Mouse (Mus musculus) CH12.LX (cell line): ENCODE measurements around the gene Ptprd. TPM values are rescaled to one million over a fixed set of nuclear protein-coding genes. Genes with fewer than 3 reads are reported as not detected.

Experiments used
- DNase-seq: peaks from one replicate; pipeline ENCODE4 v3.0.0-alpha.2; 2013; ENCODE audit errors: extremely low read depth
- H3K27ac ChIP-seq: 2 replicates; pipeline ENCODE4 v1.5.1; 2012; ENCODE audit warnings: low read depth, mild to moderate bottlenecking, control low read depth, moderate library complexity; ENCODE audit not compliant: insufficient read depth
- H3K27me3 ChIP-seq: replicated peaks from 2 replicates; pipeline ENCODE3; 2012; ENCODE audit warnings: inconsistent platforms
- H3K36me3 ChIP-seq, 2 experiments: replicated peaks in 1 of 2; 2 replicates each; pipeline versions ENCODE3 to v1.6.1; 2012; ENCODE audit warnings: inconsistent platforms in 1 of 2, low read length in 1 of 2, mild to moderate bottlenecking in 1 of 2, mixed read lengths in 1 of 2, moderate library complexity in 1 of 2; ENCODE audit not compliant: control insufficient read depth in 1 of 2, insufficient read depth in 1 of 2
- H3K4me1 ChIP-seq, 2 experiments: 2 replicates each; pipeline ENCODE4 v1.6.1; 2012; ENCODE audit warnings: inconsistent platforms in 1 of 2, moderate library complexity in 1 of 2; ENCODE audit not compliant: insufficient read depth in 2 of 2, control insufficient read depth in 1 of 2
- H3K4me2 ChIP-seq: 2 replicates; pipeline ENCODE4 v1.6.1; 2012; ENCODE audit warnings: low read depth, mild to moderate bottlenecking, control low read depth; ENCODE audit not compliant: poor library complexity, insufficient read depth, severe bottlenecking
- H3K4me3 ChIP-seq, 3 experiments: fragments of 150-350 bp in 1 of 3; sonication (generic) in 1 of 3; replicated peaks in 1 of 3; 2 replicates each; pipeline versions ENCODE3 to v1.5.1; 2011 to 2012; ENCODE audit warnings: low read depth in 2 of 3, low read length in 2 of 3, mild to moderate bottlenecking in 2 of 3, moderate library complexity in 2 of 3, control low read depth in 1 of 3, improper control_type of control experiment in 1 of 3, inconsistent platforms in 1 of 3, mixed read lengths in 1 of 3; ENCODE audit not compliant: poor library complexity in 1 of 3
- H3K79me2 ChIP-seq: replicated peaks from 2 replicates; pipeline ENCODE4 v1.6.1; 2012; ENCODE audit warnings: mild to moderate bottlenecking, moderate library complexity; ENCODE audit not compliant: control insufficient read depth, poor library complexity, insufficient read depth, severe bottlenecking; ENCODE audit errors: extremely low read depth
- H3K9ac ChIP-seq: 2 replicates; pipeline ENCODE4 v1.6.1; 2012; ENCODE audit warnings: low read depth, mild to moderate bottlenecking, control low read depth, moderate library complexity; ENCODE audit not compliant: insufficient read depth
- H3K9me3 ChIP-seq: replicated peaks from 2 replicates; pipeline ENCODE3; 2012; ENCODE audit warnings: low read length, inconsistent platforms, mixed read lengths
- BHLHE40 ChIP-seq: IDR thresholded peaks from 2 replicates; pipeline ENCODE4 v1.6.1; 2011; ENCODE audit warnings: mild to moderate bottlenecking, low read depth, low read length, improper control_type of control experiment
- CHD2 ChIP-seq: IDR thresholded peaks from 2 replicates; pipeline ENCODE4 v1.6.1; 2011; ENCODE audit warnings: low read length, improper control_type of control experiment
- E2F4 ChIP-seq: IDR thresholded peaks from 2 replicates; pipeline ENCODE4 v1.6.1; 2011; ENCODE audit warnings: low read depth, low read length, improper control_type of control experiment; ENCODE audit not compliant: insufficient replicate concordance
- HCFC1 ChIP-seq: IDR thresholded peaks from 2 replicates; pipeline ENCODE4 v1.6.1; 2012; ENCODE audit warnings: low read depth, mild to moderate bottlenecking, inconsistent platforms, low read length, improper control_type of control experiment
- IRF4 ChIP-seq: IDR thresholded peaks from 2 replicates; pipeline ENCODE4 v1.6.1; 2014; ENCODE audit warnings: low read depth, mild to moderate bottlenecking, inconsistent platforms, low read length, improper control_type of control experiment
- MAFK ChIP-seq: IDR thresholded peaks from 2 replicates; pipeline ENCODE4 v1.6.1; 2011; ENCODE audit warnings: low read length, improper control_type of control experiment; ENCODE audit not compliant: insufficient replicate concordance
- MAX ChIP-seq: IDR thresholded peaks from 2 replicates; pipeline ENCODE4 v1.6.1; 2011; ENCODE audit warnings: low read length, improper control_type of control experiment
- MAZ ChIP-seq: IDR thresholded peaks from 2 replicates; pipeline ENCODE4 v1.6.1; 2012; ENCODE audit warnings: low read depth, mild to moderate bottlenecking, inconsistent platforms, low read length, improper control_type of control experiment, moderate library complexity
- MXI1 ChIP-seq: IDR thresholded peaks from 2 replicates; pipeline ENCODE4 v1.6.1; 2011; ENCODE audit warnings: mild to moderate bottlenecking, low read depth, low read length, improper control_type of control experiment
- MYC ChIP-seq: IDR thresholded peaks from 2 replicates; pipeline ENCODE4 v1.6.1; 2011; ENCODE audit warnings: low read depth, mild to moderate bottlenecking, improper control_type of control experiment, low read length
- NELFE ChIP-seq: IDR thresholded peaks from 2 replicates; pipeline ENCODE4 v1.6.1; 2011; ENCODE audit warnings: low read depth, low read length, improper control_type of control experiment
- PAX5 ChIP-seq: IDR thresholded peaks from 2 replicates; pipeline ENCODE4 v1.6.1; 2012; ENCODE audit warnings: low read length, inconsistent platforms, mixed read lengths
- POLR2A ChIP-seq: IDR thresholded peaks from 2 replicates; pipeline ENCODE4 v1.6.1; 2011; ENCODE audit warnings: low read depth, mild to moderate bottlenecking, improper control_type of control experiment, low read length
- POLR2AphosphoS2 ChIP-seq: IDR thresholded peaks from 2 replicates; pipeline ENCODE4 v1.6.1; 2011; ENCODE audit warnings: low read depth, low read length, improper control_type of control experiment
- TBP ChIP-seq: conservative IDR thresholded peaks from 2 replicates; pipeline ENCODE4 v1.6.1; 2011; ENCODE audit warnings: low read depth, low read length, improper control_type of control experiment
- UBTF ChIP-seq: IDR thresholded peaks from 2 replicates; pipeline ENCODE4 v1.6.1; 2012; ENCODE audit warnings: low read depth, mild to moderate bottlenecking, inconsistent platforms, low read length, improper control_type of control experiment, moderate library complexity
- USF1 ChIP-seq: IDR thresholded peaks from 2 replicates; pipeline ENCODE4 v1.6.1; 2014; ENCODE audit warnings: low read depth, mild to moderate bottlenecking, inconsistent platforms, low read length, improper control_type of control experiment
- ZC3H11A ChIP-seq: IDR thresholded peaks from 2 replicates; pipeline ENCODE4 v1.6.1; 2012; ENCODE audit warnings: low read depth, mild to moderate bottlenecking, inconsistent platforms, low read length, improper control_type of control experiment
- ZKSCAN1 ChIP-seq: IDR thresholded peaks from 2 replicates; pipeline ENCODE4 v1.6.1; 2012; ENCODE audit warnings: low read depth, inconsistent platforms, low read length, improper control_type of control experiment, borderline replicate concordance
- ZMIZ1 ChIP-seq: IDR thresholded peaks from 2 replicates; pipeline ENCODE4 v1.6.1; 2012; ENCODE audit warnings: low read depth, mild to moderate bottlenecking, inconsistent platforms, low read length, improper control_type of control experiment
- dilution Hi-C: fragments of 300-500 bp; cut with MboI; formaldehyde crosslinking; loops from 2 replicates; pipeline ENCODE4 v1.14.3; 2020; ENCODE audit warnings: low sequenced_read_pairs; ENCODE audit not compliant: extremely low pct_unique_long_range_greater_than_20kb, extremely low pct_ligation_motif_present
- in situ Hi-C: fragments of 300-500 bp; cut with MboI; formaldehyde crosslinking; loops from 3 replicates; pipeline ENCODE4 v1.14.3; 2019; ENCODE audit warnings: low sequenced_read_pairs, low pct_ligation_motif_present, low pct_unique_long_range_greater_than_20kb, mixed read lengths
- polyA plus RNA-seq: library from polyadenylated mRNA; unstranded; fragments of >175 nt; gene quantifications from 2 replicates; pipeline ENCODE4 v1.2.1, GENCODE M21; 2012; ENCODE audit warnings: low read depth; ENCODE audit not compliant: insufficient read length
- total RNA-seq, 2 experiments: library from RNA; depleted of rRNA; stranded (reverse); fragments of 300-350 nt in 1 of 2; fragments of >200 nt in 1 of 2; gene quantifications; 2 replicates each; pipeline ENCODE4 v1.2.3; 2012 to 2014

Gene Ptprd
- total and polyA plus RNA-seq, 3 experiments, result not detected

DNA sequence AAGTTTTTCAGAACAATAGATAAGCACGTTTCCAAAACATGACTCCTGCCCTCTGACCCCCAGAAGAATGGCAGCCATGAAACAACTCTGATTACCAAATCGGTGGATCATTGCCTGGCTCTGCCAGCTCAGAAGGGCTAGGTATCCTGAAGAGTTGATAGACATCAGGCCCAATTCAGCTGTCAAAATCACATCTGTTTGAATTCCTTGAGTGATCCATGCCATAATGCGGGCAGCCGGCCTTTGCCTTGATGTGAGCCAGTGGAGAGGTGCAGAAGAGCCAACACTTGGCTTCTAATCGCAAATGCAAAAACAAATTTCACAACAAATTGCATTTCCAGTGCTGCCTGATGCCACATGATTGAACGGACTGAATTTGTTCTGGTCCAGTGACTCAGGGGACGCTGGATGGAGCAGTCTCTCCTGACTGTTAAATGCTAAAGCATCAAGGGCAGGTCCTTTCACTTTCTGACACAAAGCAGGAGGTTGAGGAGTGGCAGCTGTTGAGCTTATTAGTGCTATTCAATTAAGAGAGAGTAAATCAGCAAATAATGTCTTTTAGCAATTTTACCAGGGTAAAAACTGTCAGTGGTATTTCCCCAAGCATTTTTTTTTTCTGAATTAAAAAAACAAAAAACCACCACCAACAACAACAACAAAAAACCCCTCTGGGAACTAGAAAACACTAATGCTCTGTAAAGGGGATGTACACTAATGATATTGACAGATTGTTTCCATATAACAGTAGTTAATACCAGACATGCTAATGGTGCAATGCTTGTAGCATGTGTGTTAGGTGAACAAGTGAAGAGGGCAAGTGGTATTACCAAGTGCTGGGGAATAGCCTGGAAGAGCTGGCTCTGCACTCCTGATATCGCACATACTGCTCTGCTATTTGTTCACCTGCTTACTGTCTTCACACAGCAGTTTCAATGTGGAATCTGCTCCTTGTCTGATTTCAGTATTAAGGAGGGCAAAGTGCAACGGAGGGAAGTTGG lies 1413.5 kb downstream of the Ptprd start:
- in situ Hi-C loops (no loop called here), dilution Hi-C loops (no loop called here)
- DNase-seq, result no peak
- H3K27ac ChIP-seq, result no peak overlapping the region
- no peak overlapping the region for H3K9ac ChIP-seq
- H3K27me3 ChIP-seq, result no peaks in the 10 kb centered on the region
- no peaks in the 10 kb centered on the region for H3K36me3 ChIP-seq
- TF ChIP-seq POLR2A (no peak), MXI1 (no peak), MAFK (no peak), NELFE (no peak), MAZ (no peak), POLR2AphosphoS2 (no peak), MAX (no peak), MYC (no peak)
- TF ChIP-seq, all 38 proteins: peak for 0
- Histone ChIP-seq H3K9me3 (peaks cover 28% of the 10 kb centered on the region), H3K4me1 (no peaks in the 10 kb centered on the region), H3K4me3 (no peak overlapping the region), H3K79me2 (no peaks in the 10 kb centered on the region), H3K4me2 (no peak overlapping the region)

GRCm38 (mm10) chr4:76785389-76785788 lies 1426.4 kb downstream of the Ptprd start:
- Histone ChIP-seq H3K4me1 (no peaks in the 10 kb centered on the region), H3K79me2 (no peaks in the 10 kb centered on the region), H3K27ac (no peak overlapping the region), H3K4me3 (no peak overlapping the region), H3K36me3 (no peaks in the 10 kb centered on the region), H3K9ac (no peak overlapping the region), H3K4me2 (no peak overlapping the region), H3K27me3 (no peaks in the 10 kb centered on the region), H3K9me3 (peaks cover 13% of the 10 kb centered on the region)
- dilution Hi-C loops, result no loop called here
- in situ Hi-C loops, result no loop called here
- TF ChIP-seq UBTF, result no peak
- TF ChIP-seq USF1, result no peak
- no peak for TF ChIP-seq PAX5
- no peak for TF ChIP-seq ZC3H11A
- no peak for TF ChIP-seq CHD2
- TF ChIP-seq ZMIZ1, result no peak
- no peak for TF ChIP-seq NELFE
- TF ChIP-seq TBP, result no peak
- no peak for TF ChIP-seq MAX
- no peak for TF ChIP-seq HCFC1
- TF ChIP-seq IRF4, result no peak
- TF ChIP-seq E2F4, result no peak
- no peak for TF ChIP-seq BHLHE40
- no peak for TF ChIP-seq POLR2A
- no peak for TF ChIP-seq ZKSCAN1
- DNase-seq, result no peak
